Mouse (Mus musculus) limb, embryonic 12.5 days (tissue): ENCODE measurements around the gene Strn4. TPM values are rescaled to one million over a fixed set of nuclear protein-coding genes. Genes with fewer than 3 reads are reported as not detected.

Source experiments
- ATAC-seq: fragments of 200-750 bp; cut with Nextera tagmentation; 2 replicates; pipeline ENCODE4 v1.8.0; 2017; ENCODE audit warnings: low read depth, moderate TSS enrichment; ENCODE audit not compliant: insufficient number of reproducible peaks, insufficient read depth, low FRiP score, low TSS enrichment
- H3K27ac ChIP-seq: fragments of 300-500 bp; sonication (generic); 2 replicates; pipeline ENCODE4 v1.5.1; 2016; ENCODE audit warnings: mild to moderate bottlenecking, moderate library complexity
- H3K27me3 ChIP-seq: fragments of 300-500 bp; sonication (generic); 2 replicates; pipeline ENCODE4 v1.6.1; 2016; ENCODE audit warnings: mild to moderate bottlenecking, moderate library complexity
- H3K36me3 ChIP-seq: fragments of 300-500 bp; sonication (generic); 2 replicates; pipeline ENCODE4 v1.6.1; 2016; ENCODE audit warnings: mild to moderate bottlenecking, moderate library complexity
- H3K4me1 ChIP-seq: fragments of 300-500 bp; sonication (generic); replicated peaks from 2 replicates; pipeline ENCODE4 v1.6.1; 2016
- H3K4me2 ChIP-seq: fragments of 300-500 bp; sonication (generic); 2 replicates; pipeline ENCODE4 v1.6.1; 2016; ENCODE audit warnings: mild to moderate bottlenecking, moderate library complexity
- H3K4me3 ChIP-seq: fragments of 300-500 bp; sonication (generic); replicated peaks from 2 replicates; pipeline ENCODE4 v1.5.1; 2016; ENCODE audit warnings: mild to moderate bottlenecking
- H3K9ac ChIP-seq: fragments of 300-500 bp; sonication (generic); replicated peaks from 2 replicates; pipeline ENCODE4 v1.6.1; 2016; ENCODE audit warnings: mild to moderate bottlenecking, moderate library complexity
- H3K9me3 ChIP-seq: fragments of 300-500 bp; sonication (generic); 2 replicates; pipeline ENCODE4 v1.6.1; 2016; ENCODE audit warnings: mild to moderate bottlenecking, moderate library complexity
- WGBS: fragments of 180-500 bp; shearing (Covaris S2); methylation state at CpG from one replicate; pipeline ENCODE4 v1.1.7; 2016; 5-methylcytosine and 5-hydroxymethylcytosine counted together
- polyA plus RNA-seq: library from polyadenylated mRNA; unstranded; fragments of >200 nt; fragmentation: Nextera tagmentation; extraction: Ambion mirVana; gene quantifications from 2 replicates; pipeline ENCODE4 v1.2.1, GENCODE M21; 2016

Strn4 gene
- polyA plus RNA-seq, 1 experiment from 2014 or later = 148 TPM

DNA sequence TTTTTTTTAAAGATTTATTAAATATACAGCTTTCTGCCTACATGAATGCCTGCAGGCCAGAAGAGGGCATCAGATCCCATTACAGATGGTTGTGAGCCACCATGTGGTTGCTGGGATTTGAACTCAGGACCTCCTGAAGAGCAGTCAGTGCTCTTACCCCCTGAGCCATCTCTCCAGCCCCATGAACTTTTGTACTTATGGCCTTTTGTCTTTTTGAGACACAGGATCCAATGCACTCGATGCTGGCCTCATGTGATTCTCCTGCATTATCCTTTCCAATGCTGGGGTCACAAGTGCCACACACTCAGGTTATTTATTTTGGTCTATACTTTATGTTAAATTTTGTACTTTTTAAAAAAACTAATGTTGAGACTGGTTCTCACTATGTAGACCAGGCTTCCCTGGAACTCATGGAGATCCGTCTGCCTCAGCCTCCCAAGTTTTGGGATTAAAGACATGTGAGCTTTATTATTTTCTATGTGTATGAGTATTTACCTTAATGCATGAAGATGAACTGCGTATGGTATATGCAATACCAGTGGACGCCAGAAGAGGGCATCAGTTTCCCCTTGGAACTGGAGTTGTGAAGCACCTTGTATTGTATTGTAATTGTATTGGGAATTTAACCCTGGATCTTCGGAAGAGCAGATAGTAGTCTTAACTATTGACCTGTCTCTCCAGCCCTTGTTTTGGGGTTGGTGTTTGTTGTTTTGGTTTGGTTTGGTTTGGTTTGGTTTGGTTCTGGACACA is 44.4 kb downstream of the Strn4 start:
- no peak overlapping the region for H3K4me3 ChIP-seq
- H3K9ac ChIP-seq = no peak overlapping the region
- no peaks in the 10 kb centered on the region for H3K27me3 ChIP-seq
- peaks cover 79% of the 10 kb centered on the region for H3K36me3 ChIP-seq
- H3K9me3 ChIP-seq = peaks cover 4% of the 10 kb centered on the region; the same call in 1 of the 2 replicates
- H3K4me2 ChIP-seq = no peak overlapping the region
- no peak for ATAC-seq
- no peaks in the 10 kb centered on the region for H3K4me1 ChIP-seq
- no peak overlapping the region for H3K27ac ChIP-seq
- 34% methylated on average over 5 of the region's 5 CpGs for WGBS

DNA sequence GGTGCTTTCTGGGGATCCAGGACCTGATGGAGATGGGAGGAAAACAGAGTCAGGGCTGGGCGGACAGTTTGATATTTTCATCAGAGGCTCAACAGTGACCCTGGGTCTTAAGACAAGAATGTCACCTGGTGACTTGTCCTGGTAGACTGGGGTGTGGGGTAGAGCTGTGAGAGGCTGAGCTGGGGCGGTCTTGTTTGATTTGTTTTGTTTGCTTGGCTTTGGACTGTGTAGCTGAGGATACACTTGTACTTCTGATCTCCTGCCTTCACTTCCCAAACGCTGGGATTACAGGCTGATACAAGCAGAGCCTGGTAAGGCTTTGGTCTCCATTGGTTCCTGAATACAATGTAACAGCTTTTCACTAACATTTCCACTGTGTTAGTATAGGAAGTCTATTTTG is 51.8 kb downstream of the Strn4 start:
- ATAC-seq = no peak
- Histone ChIP-seq H3K36me3 (peaks cover 78% of the 10 kb centered on the region), H3K4me3 (no peak overlapping the region), H3K4me1 (peaks cover 11% of the 10 kb centered on the region), H3K27ac (no peak overlapping the region), H3K9ac (no peak overlapping the region), H3K9me3 (no peaks in the 10 kb centered on the region), H3K4me2 (no peak overlapping the region), H3K27me3 (no peaks in the 10 kb centered on the region)
- 91% methylated on average over 3 of the region's 3 CpGs for WGBS

DNA sequence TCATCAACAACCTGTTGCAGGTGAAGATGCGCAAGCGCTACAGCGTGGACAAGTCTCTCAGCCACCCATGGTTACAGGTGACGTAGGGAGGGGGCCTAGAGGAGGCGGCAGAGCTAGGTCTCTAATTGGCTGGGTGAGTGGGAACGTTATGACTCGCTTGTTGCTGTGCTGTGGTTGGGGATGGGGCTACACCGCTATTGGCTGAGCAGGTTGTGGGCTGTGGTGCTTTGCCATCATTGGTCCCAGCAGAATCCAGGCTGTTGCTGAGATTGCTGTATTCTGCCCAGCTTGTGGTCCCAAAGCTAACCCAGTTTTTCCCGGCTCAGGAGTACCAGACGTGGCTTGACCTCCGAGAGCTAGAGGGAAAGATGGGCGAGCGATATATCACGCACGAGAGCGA is 53.8 kb downstream of the Strn4 start:
- H3K27ac ChIP-seq = peak overlapping the region; percentile 78
- H3K4me2 ChIP-seq = peak overlapping the region; percentile 50
- no peaks in the 10 kb centered on the region for H3K27me3 ChIP-seq
- peaks cover 60% of the 10 kb centered on the region for H3K36me3 ChIP-seq
- H3K4me3 ChIP-seq = peak overlapping the region; percentile 30
- 10% methylated on average over 16 of the region's 16 CpGs for WGBS
- peak; percentile 83 for ATAC-seq
- H3K4me1 ChIP-seq = peaks cover 11% of the 10 kb centered on the region
- H3K9ac ChIP-seq = peak overlapping the region; percentile 38; the same call in 1 of the 2 replicates
- no peaks in the 10 kb centered on the region for H3K9me3 ChIP-seq

DNA sequence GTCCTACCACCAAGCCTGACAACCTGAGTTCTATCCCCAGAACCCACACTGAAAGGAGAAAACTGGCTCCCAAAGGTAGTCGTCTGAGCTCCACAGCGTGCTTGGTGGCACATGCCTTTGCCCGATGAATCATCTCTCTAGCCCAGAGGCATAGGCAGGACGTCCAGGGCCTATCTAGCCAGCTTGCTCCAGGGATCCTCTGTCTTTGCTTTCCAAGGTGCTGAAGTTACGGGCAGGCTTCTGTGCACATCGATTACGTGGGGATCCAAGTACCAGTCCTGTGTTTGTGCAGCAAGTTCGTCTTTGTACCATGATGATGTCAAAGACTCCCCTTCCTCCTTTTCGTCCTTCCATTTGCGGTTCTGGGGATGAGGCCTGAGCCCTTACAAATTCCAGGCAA is 55.9 kb downstream of the Strn4 start:
- Histone ChIP-seq H3K27ac (no peak overlapping the region), H3K36me3 (peaks cover 40% of the 10 kb centered on the region), H3K27me3 (no peaks in the 10 kb centered on the region), H3K4me3 (no peak overlapping the region), H3K9ac (no peak overlapping the region), H3K4me2 (no peak overlapping the region), H3K4me1 (peaks cover 11% of the 10 kb centered on the region), H3K9me3 (no peaks in the 10 kb centered on the region)
- WGBS = 81% methylated on average over 10 of the region's 10 CpGs
- ATAC-seq = no peak

DNA sequence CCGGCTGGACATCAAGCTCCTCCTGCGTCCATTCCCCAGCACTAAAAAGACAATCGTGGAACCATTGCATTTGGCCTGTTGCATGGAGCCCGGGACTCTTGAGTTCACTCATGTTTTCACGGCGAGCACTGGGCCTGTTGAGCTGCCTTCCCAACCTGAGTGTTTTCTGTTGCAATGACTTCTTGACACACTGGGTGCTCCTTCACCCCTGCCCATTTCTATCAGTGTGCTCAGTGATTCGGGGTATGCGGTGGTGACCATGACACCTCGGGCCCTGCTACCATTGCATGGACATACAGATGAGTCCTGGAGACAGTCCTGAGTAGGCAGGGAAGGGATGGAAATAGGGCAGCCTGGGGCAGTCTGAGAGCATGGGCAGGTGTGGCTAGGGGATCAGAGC is 56.8 kb downstream of the Strn4 start:
- Histone ChIP-seq H3K9me3 (no peaks in the 10 kb centered on the region), H3K4me1 (peaks cover 18% of the 10 kb centered on the region), H3K9ac (no peak overlapping the region), H3K36me3 (peaks cover 31% of the 10 kb centered on the region), H3K27ac (peak overlapping the region; percentile 12; the same call in 1 of the 2 replicates), H3K4me2 (no peak overlapping the region), H3K27me3 (no peaks in the 10 kb centered on the region), H3K4me3 (no peak overlapping the region)
- 93% methylated on average over 9 of the region's 9 CpGs for WGBS
- no peak for ATAC-seq

DNA sequence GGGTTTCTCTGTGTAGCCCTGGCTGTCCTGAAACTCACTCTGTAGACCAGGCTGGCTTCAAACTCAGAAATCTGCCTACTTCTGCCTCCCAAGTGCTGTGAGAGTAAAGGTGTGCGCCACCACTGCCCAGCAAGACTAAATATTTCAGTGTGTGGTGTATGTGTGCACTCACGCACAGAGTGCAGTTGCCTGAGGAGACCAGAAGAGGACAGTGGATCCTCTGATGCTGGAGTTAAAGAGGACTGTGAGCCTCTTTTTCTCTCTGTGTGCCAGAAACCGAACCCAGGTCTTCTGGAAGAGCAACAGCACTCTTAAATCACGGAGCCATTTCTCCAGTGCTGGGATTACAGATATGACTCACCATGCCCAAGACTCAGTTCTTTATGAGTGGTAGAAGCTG is 57.7 kb downstream of the Strn4 start:
- ATAC-seq = no peak
- Histone ChIP-seq H3K27ac (no peak overlapping the region), H3K27me3 (no peaks in the 10 kb centered on the region), H3K4me2 (no peak overlapping the region), H3K9me3 (no peaks in the 10 kb centered on the region), H3K9ac (no peak overlapping the region), H3K4me1 (peaks cover 19% of the 10 kb centered on the region), H3K36me3 (peaks cover 30% of the 10 kb centered on the region), H3K4me3 (no peak overlapping the region)
- WGBS = 97% methylated on average over 4 of the region's 4 CpGs

DNA sequence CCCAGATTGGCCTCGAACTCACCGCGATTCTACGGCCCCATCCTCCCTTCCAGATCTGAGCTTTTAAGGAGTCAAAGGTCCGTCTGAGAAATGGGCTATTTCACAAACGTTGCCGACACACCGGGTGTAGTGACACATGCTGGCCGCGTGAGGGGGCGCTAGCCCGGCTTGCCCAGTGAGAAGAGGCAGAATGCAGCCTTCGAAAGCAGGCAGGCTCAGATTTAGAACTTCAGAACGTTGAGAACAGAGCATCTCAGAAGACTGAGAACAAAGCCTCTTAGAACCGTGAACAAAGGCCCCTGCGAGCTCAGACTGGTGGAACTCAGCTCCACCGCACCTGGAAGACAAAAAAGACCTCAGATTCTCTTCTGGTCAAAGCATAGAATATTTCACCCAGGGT is 58.5 kb downstream of the Strn4 start:
- 4% methylated on average over 17 of the region's 17 CpGs for WGBS
- Histone ChIP-seq H3K27ac (peak overlapping the region; percentile 93), H3K9ac (peak overlapping the region; percentile 38), H3K36me3 (peaks cover 33% of the 10 kb centered on the region), H3K9me3 (no peaks in the 10 kb centered on the region), H3K4me3 (peak overlapping the region; percentile 88), H3K4me1 (peaks cover 24% of the 10 kb centered on the region), H3K27me3 (no peaks in the 10 kb centered on the region), H3K4me2 (peak overlapping the region; percentile 44)
- no peak for ATAC-seq

DNA sequence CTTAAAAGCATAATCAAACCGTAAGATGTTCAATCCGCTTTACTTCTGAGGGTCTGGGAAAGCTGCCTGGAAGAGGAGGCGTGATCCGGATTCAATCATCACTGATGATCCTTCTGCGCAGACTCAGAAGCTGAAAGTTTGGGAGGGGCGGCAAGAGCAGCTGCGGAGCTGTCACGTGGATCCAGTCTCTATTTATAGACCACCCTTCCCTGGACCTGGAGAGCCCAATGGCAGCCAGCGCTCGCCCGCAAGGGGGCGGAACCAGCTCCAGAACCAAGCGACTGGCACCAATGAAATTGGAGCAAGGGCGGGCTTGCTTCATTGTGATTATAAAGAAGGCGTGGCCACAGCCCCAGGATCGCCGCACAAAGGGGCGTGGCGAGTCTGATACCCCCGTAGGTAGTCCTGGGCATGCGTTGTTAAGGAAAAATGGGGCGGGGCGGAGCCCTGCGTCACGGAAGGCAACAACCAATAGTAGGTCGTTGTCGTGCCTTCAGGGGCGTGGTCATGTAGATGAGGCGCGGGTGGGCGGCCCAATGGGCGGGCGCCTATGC is 59.1 kb downstream of the Strn4 start:
- under 1% methylated on average over 33 of the region's 33 CpGs for whole genome bisulfite sequencing
- peaks cover 26% of the 10 kb centered on the region for H3K4me1 ChIP-seq

DNA sequence AGATGAGACGGTGACA is 59.4 kb downstream of the Strn4 start, which contains the start of gene Dact3:
TSS of gene Dact3 (plus strand) at position 8 of the 16 bp plus-strand sequence.
- H3K9me3 ChIP-seq = no peaks in the 10 kb centered on the region
- peak within 1 kb of the TSS; percentile 83 for H3K4me2 ChIP-seq
- H3K27me3 ChIP-seq = no peaks in the 10 kb centered on the region
- no peak for ATAC-seq
- H3K36me3 ChIP-seq = peaks cover 32% of the 10 kb centered on the region
- peak within 1 kb of the TSS; percentile 88 for H3K4me3 ChIP-seq
- H3K4me1 ChIP-seq = peaks cover 26% of the 10 kb centered on the region
- WGBS = 0% methylated on average over 1 of the region's 1 CpGs
- H3K27ac ChIP-seq = peak within 1 kb of the TSS; percentile 96
- peak within 1 kb of the TSS; percentile 92 for H3K9ac ChIP-seq

More for the DNA sequence above, 59.1 kb downstream of the Strn4 start:
- Histone ChIP-seq H3K27me3 (no peaks in the 10 kb centered on the region), H3K9me3 (no peaks in the 10 kb centered on the region), H3K4me3 (peak overlapping the region; percentile 88), H3K27ac (peak overlapping the region; percentile 96), H3K9ac (peak overlapping the region; percentile 92), H3K36me3 (peaks cover 35% of the 10 kb centered on the region), H3K4me2 (peak overlapping the region; percentile 83)
- peak; percentile 92 for ATAC-seq

DNA sequence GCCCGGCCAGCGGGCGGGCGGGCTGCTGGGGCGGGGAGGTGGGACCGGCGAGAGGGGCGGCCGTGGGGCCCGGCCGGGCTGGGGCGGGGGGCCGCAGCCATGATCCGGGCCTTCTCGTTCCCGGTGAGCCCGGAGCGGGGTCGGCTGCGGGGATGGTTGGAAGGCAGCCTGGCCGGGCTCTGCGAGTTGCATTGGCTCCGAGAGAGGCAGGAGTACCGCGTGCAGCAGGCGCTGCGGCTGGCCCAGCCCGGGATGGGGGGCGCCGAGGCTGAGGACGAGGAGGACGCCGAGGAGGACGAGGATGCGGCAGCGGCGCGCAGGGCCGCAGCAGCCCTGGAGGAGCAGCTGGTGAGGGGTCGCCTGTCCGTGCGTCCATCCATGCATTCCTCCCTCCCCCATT is 59.6 kb downstream of the Strn4 start:
- no peak for ATAC-seq
- Histone ChIP-seq H3K4me2 (peak overlapping the region; percentile 83), H3K36me3 (peaks cover 32% of the 10 kb centered on the region), H3K9me3 (no peaks in the 10 kb centered on the region), H3K9ac (peak overlapping the region; percentile 92), H3K27me3 (no peaks in the 10 kb centered on the region), H3K27ac (peak overlapping the region; percentile 96), H3K4me1 (peaks cover 27% of the 10 kb centered on the region), H3K4me3 (peak overlapping the region; percentile 88)
- 0% methylated on average over 32 of the region's 42 CpGs for WGBS

DNA sequence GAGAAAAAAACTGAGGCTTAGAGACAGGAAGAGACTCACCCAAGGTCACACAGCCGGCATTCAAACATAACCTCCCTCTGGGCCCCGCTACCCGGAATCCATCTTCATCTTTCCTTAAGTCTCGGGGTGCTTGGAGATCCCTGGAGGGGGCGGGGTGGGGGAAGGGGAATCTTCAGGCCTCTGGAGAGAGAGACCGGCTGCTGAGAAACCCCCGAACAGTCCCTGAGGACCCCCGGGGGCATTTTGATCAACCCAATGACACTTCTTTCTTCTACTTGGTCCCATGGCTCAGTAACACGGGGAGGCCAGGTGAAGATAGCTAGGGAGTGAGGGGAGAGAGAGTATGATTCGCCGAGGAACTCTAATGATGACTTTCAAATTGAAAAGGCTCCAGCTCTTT is 60.3 kb downstream of the Strn4 start:
- ATAC-seq = no peak
- peaks cover 31% of the 10 kb centered on the region for H3K36me3 ChIP-seq
- H3K9me3 ChIP-seq = no peaks in the 10 kb centered on the region
- peak overlapping the region; percentile 88 for H3K4me3 ChIP-seq
- no peaks in the 10 kb centered on the region for H3K27me3 ChIP-seq
- H3K27ac ChIP-seq = peak overlapping the region; percentile 96
- WGBS = 5% methylated on average over 11 of the region's 11 CpGs
- peak overlapping the region; percentile 83 for H3K4me2 ChIP-seq
- H3K9ac ChIP-seq = peak overlapping the region; percentile 92
- H3K4me1 ChIP-seq = peaks cover 28% of the 10 kb centered on the region

DNA sequence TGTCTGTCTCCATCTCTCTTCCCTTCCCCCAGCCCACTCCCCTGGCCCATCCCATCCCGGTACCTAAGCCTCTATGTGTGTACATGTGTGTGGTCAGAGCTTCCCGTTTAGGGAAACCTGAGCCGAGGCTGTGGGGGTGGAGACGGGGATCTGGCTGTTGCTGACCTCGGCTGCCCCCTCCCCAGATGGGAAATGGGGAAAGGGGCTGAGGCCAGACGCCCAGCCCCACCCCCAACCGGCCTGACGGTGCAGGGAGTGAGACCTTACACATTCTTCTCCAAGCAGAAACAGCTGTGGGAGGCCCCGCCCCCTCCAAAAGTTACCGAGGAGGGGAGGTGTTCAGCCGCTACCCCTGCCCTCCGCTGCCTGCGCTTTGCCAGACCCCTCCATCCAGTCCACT is 60.9 kb downstream of the Strn4 start:
- H3K4me1 ChIP-seq = peaks cover 28% of the 10 kb centered on the region
- peak overlapping the region; percentile 88 for H3K4me3 ChIP-seq
- peak; percentile 61 for ATAC-seq
- H3K27ac ChIP-seq = peak overlapping the region; percentile 96
- no peaks in the 10 kb centered on the region for H3K9me3 ChIP-seq
- no peaks in the 10 kb centered on the region for H3K27me3 ChIP-seq
- 1% methylated on average over 13 of the region's 13 CpGs for WGBS
- H3K9ac ChIP-seq = peak overlapping the region; percentile 92
- H3K4me2 ChIP-seq = peak overlapping the region; percentile 83
- H3K36me3 ChIP-seq = peaks cover 31% of the 10 kb centered on the region
